Mouse (Mus musculus) embryonic facial prominence, embryonic 14.5 days (tissue): ENCODE results near the gene Spi1. TPM values are rescaled to one million over a fixed set of nuclear protein-coding genes. Genes with fewer than 3 reads are reported as not detected.

Experiments used
- ATAC-seq: fragments of 200-750 bp; cut with Nextera tagmentation; 2 replicates; pipeline ENCODE4 v1.8.0; 2017; ENCODE audit warnings: low read depth, moderate number of reproducible peaks, moderate TSS enrichment
- DNase-seq: peaks from one replicate; pipeline ENCODE4 v3.0.0-alpha.2; 2015; ENCODE audit warnings: low spot score
- H3K27ac ChIP-seq: fragments of 300-500 bp; sonication (generic); replicated peaks from 2 replicates; pipeline ENCODE4 v1.5.1; 2014; ENCODE audit warnings: low read depth, mild to moderate bottlenecking, low read length, moderate library complexity
- H3K27me3 ChIP-seq: fragments of 300-500 bp; sonication (generic); replicated peaks from 2 replicates; pipeline ENCODE4 v1.6.1; 2014; ENCODE audit warnings: low read length; ENCODE audit not compliant: control insufficient read depth, insufficient read depth
- H3K36me3 ChIP-seq: fragments of 300-500 bp; sonication (generic); 2 replicates; pipeline ENCODE4 v1.6.1; 2014; ENCODE audit warnings: low read length, mixed read lengths; ENCODE audit not compliant: control insufficient read depth, insufficient read depth
- H3K4me1 ChIP-seq: fragments of 300-500 bp; sonication (generic); 2 replicates; pipeline ENCODE4 v1.6.1; 2014; ENCODE audit warnings: antibody characterized with exemption, low read length; ENCODE audit not compliant: control insufficient read depth, insufficient read depth
- H3K4me2 ChIP-seq: fragments of 300-500 bp; sonication (generic); 2 replicates; pipeline ENCODE4 v1.6.1; 2014; ENCODE audit warnings: low read depth, mild to moderate bottlenecking, low read length, moderate library complexity, mixed read lengths
- H3K4me3 ChIP-seq: fragments of 300-500 bp; sonication (generic); 2 replicates; pipeline ENCODE4 v1.5.1; 2014; ENCODE audit warnings: low read depth, mild to moderate bottlenecking, low read length
- H3K9ac ChIP-seq: fragments of 300-500 bp; sonication (generic); 2 replicates; pipeline ENCODE4 v1.6.1; 2014; ENCODE audit warnings: low read depth, mild to moderate bottlenecking, low read length, moderate library complexity, mixed read lengths
- H3K9me3 ChIP-seq: fragments of 300-500 bp; sonication (generic); 2 replicates; pipeline ENCODE4 v1.6.1; 2016; ENCODE audit warnings: low read length; ENCODE audit not compliant: control insufficient read depth
- WGBS: fragments of 180-500 bp; shearing (Covaris S2); extraction: QIAGEN DNeasy Blood & Tissue Kit; methylation state at CpG from one replicate; pipeline ENCODE4 v1.1.7; 2014; 5-methylcytosine and 5-hydroxymethylcytosine counted together
- polyA plus RNA-seq: library from polyadenylated mRNA; unstranded; fragments of >200 nt; fragmentation: Nextera tagmentation; extraction: Ambion mirVana; gene quantifications from 2 replicates; pipeline ENCODE4 v1.2.1, GENCODE M21; 2014

The Spi1 gene
- polyA plus RNA-seq, 1 experiment from 2014 or later, result 10.2 TPM

DNA sequence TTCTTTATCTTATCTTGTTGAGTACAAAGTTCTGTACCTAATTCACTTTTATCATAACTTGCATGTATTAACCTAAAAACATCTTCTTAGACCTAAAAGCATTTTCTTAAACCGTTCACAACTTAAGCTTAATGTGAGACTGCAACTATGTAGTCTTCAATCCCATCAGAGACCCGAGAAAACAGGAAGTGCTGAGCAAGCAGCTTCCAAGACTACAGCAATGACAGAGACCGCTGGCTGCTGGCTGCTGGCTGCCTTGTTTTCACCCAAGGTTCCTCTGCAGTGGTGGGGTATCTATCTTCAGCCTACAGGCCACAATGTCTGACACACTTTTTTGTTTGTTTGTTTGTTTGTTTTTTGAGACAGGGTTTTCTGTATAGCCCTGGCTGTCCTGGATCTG lies 30.3 kb upstream of the Spi1 start:
- no peaks in the 10 kb centered on the region for H3K9me3 ChIP-seq
- WGBS, result 74% methylated on average over 3 of the region's 3 CpGs
- peaks cover 6% of the 10 kb centered on the region; the same call in 1 of the 2 replicates for H3K4me1 ChIP-seq

DNA sequence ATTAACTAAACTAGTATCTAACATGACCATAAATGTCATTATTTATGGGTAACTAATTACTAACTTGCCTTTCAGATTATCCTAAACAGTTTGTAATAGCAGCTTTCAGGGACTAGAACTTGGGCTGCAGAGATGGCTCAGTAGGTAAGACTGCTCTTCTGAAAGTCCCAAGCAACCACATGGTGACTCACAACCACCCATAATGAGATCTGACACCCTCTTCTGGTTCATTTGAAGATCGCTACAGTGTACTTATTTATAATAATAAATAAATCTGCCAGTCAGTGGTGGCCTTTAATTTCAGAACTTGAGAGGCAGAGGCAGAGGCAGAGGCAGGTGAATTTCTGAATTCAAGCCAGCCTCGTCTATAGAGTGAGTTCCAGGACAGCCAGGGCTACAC lies 29.4 kb upstream of the Spi1 start:
- peak overlapping the region; percentile 80 for H3K4me3 ChIP-seq
- no peak overlapping the region for H3K9ac ChIP-seq
- no peak for DNase-seq
- H3K4me2 ChIP-seq, result peak overlapping the region; percentile 55
- H3K36me3 ChIP-seq, result peaks cover 29% of the 10 kb centered on the region
- no peak overlapping the region for H3K27ac ChIP-seq
- WGBS, result 58% methylated on average over 2 of the region's 2 CpGs
- H3K9me3 ChIP-seq, result no peaks in the 10 kb centered on the region
- H3K27me3 ChIP-seq, result no peaks in the 10 kb centered on the region
- H3K4me1 ChIP-seq, result peaks cover 6% of the 10 kb centered on the region; the same call in 1 of the 2 replicates
- ATAC-seq, result no peak

More for the DNA sequence above, 30.3 kb upstream of the Spi1 start:
- Histone ChIP-seq H3K4me3 (no peak overlapping the region), H3K27me3 (no peaks in the 10 kb centered on the region), H3K36me3 (peaks cover 21% of the 10 kb centered on the region), H3K9ac (no peak overlapping the region), H3K27ac (no peak overlapping the region), H3K4me2 (no peak overlapping the region)
- DNase-seq (no peak), ATAC-seq (no peak)

DNA sequence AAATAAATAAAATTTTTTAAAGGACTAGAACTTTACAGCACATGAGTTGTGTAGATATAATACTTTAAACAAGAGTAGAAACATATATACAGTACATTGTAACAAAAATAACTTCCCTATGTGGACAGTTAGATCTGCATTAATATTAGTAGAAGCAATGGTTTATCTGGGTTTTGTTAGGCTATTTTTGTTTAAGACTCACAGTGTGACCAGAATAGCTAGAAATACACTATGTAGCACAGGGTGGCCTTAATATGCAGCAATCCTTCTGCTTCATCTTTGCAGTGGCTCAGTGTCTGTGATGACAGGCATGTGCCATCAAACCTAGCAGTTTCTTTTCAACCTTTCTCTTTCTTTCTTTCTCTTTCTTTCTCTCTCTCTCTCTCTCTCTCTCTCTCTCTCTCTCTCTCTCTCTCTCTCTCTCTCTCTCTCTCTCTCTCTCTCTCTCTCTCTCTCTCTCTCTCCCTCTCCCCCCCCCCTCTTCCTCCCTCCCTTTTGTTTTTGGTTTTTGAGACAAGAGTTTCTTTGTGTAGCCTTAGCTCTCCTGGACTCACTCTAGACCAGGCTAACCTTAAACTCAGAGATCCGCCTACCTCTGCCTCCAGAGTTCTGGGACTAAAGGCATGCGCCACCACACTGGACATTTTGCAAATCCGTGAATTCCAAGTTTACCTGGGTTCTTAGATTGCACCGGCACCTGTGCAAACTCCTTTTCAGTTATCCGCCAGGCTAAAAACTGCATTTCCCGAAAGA lies 28.8 kb upstream of the Spi1 start:
- Histone ChIP-seq H3K4me3 (peak overlapping the region; percentile 80), H3K36me3 (peaks cover 35% of the 10 kb centered on the region), H3K9ac (peak overlapping the region; percentile 90), H3K27ac (no peak overlapping the region; the same call in 1 of the 2 replicates), H3K9me3 (no peaks in the 10 kb centered on the region), H3K27me3 (no peaks in the 10 kb centered on the region), H3K4me2 (peak overlapping the region; percentile 55), H3K4me1 (peaks cover 6% of the 10 kb centered on the region; the same call in 1 of the 2 replicates)
- DNase-seq (no peak), ATAC-seq (peak; percentile 58)
- 0% methylated on average over 6 of the region's 6 CpGs for WGBS

DNA sequence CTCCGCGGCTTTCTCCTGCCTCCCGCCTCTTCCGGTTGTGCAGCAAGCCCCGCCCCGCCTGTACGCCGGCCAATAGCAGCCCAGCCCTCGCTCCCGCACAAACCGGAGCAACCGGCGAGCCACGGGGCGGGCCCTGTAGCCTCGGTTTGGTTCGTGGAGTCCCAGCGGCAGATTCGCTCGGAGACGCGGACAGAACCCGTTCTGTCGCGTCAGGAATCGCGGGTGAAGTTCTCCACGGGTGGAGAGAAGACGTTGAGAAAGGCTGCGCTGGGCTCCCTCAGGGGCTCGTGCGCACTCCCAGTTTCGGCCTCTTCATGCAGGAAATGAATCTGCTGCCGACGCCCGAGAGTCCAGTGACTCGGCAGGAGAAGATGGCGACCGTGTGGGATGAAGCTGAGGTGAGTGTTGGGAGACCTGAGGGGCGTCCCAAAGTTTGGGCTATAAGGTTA lies 28.2 kb upstream of the Spi1 start, which contains the start of gene Psmc3:
Psmc3 (plus strand) TSS at position 76 of the 449 bp plus-strand sequence.
- Histone ChIP-seq H3K27me3 (no peaks in the 10 kb centered on the region), H3K4me2 (peak within 1 kb of the TSS; percentile 96), H3K9ac (peak within 1 kb of the TSS; percentile 90), H3K9me3 (no peaks in the 10 kb centered on the region), H3K4me1 (peaks cover 6% of the 10 kb centered on the region; the same call in 1 of the 2 replicates), H3K27ac (peak within 1 kb of the TSS; percentile 88), H3K36me3 (peaks cover 41% of the 10 kb centered on the region), H3K4me3 (peak within 1 kb of the TSS; percentile 80)
- DNase-seq (peak; percentile 96), ATAC-seq (peak; percentile 99)
- WGBS, result 1% methylated on average over 40 of the region's 40 CpGs

DNA sequence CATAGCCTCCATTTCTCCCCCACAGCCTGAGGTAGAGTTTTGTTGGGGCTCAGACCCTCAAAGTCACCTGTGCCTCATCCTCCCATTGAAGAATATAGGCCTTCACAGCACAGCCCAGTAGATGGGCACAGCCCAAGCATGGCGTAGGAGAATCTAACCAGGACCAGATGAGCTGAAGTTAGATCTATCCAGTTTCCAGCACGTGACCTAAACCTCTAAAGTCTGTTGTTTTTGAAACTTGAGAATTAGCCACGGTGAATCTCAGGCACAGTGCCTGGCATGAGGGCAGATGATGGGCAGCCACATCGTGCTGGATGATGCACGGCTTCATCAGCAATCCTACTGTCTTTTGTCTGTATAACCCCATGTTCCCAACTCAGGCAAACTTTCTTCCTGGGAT lies 23.8 kb upstream of the Spi1 start:
- H3K27ac ChIP-seq, result no peak overlapping the region
- H3K36me3 ChIP-seq, result peaks cover 74% of the 10 kb centered on the region
- no peak for DNase-seq
- no peak overlapping the region for H3K9ac ChIP-seq
- ATAC-seq, result no peak
- H3K4me2 ChIP-seq, result no peak overlapping the region
- WGBS, result 61% methylated on average over 5 of the region's 5 CpGs
- H3K4me3 ChIP-seq, result no peak overlapping the region
- peaks cover 6% of the 10 kb centered on the region; the same call in 1 of the 2 replicates for H3K4me1 ChIP-seq
- no peaks in the 10 kb centered on the region for H3K9me3 ChIP-seq
- H3K27me3 ChIP-seq, result no peaks in the 10 kb centered on the region

DNA sequence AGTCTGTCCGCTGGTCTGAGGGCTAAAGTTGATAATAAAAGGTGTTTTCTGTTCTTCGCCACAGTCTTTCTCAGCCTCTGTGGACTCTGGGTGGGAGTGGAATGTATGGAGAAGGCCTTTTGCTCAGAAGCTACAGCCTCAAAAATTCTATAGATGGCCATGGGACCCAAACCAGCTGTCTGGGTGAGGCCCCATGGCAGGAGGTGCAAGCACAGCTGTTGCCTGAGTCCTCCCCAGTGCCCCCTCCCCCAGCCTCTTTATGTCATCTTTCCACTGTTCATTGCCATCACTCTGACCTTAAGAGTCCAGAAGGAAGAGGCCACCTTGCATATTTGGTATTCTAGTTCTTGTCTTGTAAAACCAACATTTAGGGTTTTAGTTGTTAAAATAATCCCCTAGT lies 22.8 kb upstream of the Spi1 start:
- DNase-seq (no peak), ATAC-seq (no peak)
- H3K27me3 ChIP-seq, result no peaks in the 10 kb centered on the region
- H3K36me3 ChIP-seq, result peaks cover 84% of the 10 kb centered on the region
- no peak overlapping the region for H3K9ac ChIP-seq
- peaks cover 6% of the 10 kb centered on the region; the same call in 1 of the 2 replicates for H3K4me1 ChIP-seq
- H3K9me3 ChIP-seq, result no peaks in the 10 kb centered on the region
- no peak overlapping the region for H3K4me2 ChIP-seq
- no peak overlapping the region for H3K4me3 ChIP-seq
- WGBS, result 78% methylated on average over 2 of the region's 2 CpGs
- no peak overlapping the region; the same call in 1 of the 2 replicates for H3K27ac ChIP-seq

DNA sequence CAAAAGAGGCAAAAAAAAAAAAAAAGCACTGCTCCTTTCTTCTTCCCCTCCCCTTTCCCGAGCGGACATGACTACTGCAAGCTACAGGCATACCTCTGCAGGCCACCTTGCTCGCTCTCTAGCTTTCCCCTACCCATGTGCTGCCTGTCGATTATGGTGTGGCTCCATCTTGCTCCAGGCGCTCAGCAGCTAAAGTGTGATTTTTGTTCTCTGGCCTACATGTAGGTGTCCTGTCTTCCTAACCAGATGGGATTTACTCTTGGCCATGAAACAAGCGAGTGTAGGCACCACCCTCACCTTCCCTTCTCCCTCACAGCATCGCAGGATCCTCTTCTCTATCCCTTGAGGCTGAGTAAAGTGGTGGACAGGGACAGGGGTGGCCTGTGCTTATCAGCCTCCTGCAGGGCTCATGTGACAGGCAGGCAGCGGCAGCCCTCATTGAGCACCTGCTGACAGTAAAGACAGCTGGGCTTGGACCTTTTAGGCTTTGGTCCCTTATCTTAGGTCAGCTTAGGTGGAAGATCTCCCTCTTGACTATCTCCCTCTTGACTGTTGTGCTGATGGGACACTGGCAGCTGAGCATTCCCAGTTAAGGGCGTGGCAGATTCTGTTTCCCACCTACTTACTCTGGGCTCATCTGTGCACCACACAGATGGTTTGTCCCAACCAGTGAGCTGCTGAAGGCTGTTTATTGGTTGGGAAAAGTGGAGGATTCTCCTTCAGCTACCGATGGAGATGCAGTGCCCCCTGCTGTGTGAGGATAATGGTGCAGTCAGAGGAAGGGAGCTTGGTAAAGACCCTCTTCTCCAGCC lies 21.4 kb upstream of the Spi1 start:
- peak; percentile 53 for ATAC-seq
- Histone ChIP-seq H3K9ac (no peak overlapping the region), H3K4me2 (no peak overlapping the region), H3K27me3 (no peaks in the 10 kb centered on the region), H3K4me1 (no peaks in the 10 kb centered on the region), H3K27ac (no peak overlapping the region; the same call in 1 of the 2 replicates), H3K9me3 (no peaks in the 10 kb centered on the region), H3K4me3 (no peak overlapping the region), H3K36me3 (peaks cover 80% of the 10 kb centered on the region)
- DNase-seq, result peak; percentile 61
- 78% methylated on average over 10 of the region's 10 CpGs for whole genome bisulfite sequencing

DNA sequence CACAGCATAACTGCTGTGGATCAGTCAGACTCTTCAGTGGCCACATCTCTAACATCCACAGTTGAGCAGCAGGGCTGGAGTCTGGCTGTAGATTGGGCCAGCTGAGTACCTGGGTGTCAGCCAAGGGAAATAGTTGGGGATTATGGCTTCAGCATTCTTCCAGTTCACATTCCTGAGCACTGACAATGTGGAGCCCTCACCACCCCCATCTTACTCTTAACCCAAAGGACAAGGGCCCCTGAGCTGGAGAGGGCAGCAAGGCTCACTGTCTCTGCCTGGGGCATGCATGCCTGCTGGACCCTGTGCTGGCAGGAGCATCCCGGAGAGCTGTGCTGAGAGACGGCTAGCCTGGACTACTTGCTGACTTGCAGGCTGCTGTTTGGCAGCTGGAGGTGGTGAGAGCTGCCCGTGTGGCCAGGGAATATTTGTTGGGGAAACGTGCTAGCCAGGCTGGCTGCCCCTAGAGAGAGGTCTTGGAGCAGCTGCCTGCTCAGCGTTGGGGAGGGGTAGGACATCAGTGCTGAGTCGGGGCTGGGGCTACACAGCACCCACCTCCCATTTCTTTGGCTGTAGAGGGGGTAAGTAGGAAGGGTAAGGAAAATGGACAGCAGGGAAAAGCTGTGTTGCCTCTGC lies 20.2 kb upstream of the Spi1 start:
- peak; percentile 74 for DNase-seq
- Histone ChIP-seq H3K27me3 (no peaks in the 10 kb centered on the region), H3K9me3 (no peaks in the 10 kb centered on the region), H3K36me3 (peaks cover 79% of the 10 kb centered on the region), H3K4me2 (no peak overlapping the region), H3K4me1 (no peaks in the 10 kb centered on the region), H3K4me3 (no peak overlapping the region), H3K27ac (peak overlapping the region; percentile 61), H3K9ac (no peak overlapping the region)
- 70% methylated on average over 6 of the region's 6 CpGs for WGBS
- ATAC-seq, result peak; percentile 70
